Mouse (Mus musculus): ENCODE results near the gene Gm49396. TPM values are rescaled to one million over a fixed set of nuclear protein-coding genes. Genes with fewer than 3 reads are reported as not detected.

The Gm49396 gene
- polyA plus RNA-seq, 1 experiment = 1.9 TPM

- 0 out of 2 replicates have a peak, but pooled peaks cover 4% of the 10 kb centered on the region for H3K9me3 ChIP-seq (replicated peaks; ENCODE audit: control insufficient read depth, insufficient read depth, low read length, poor library complexity, severe bottlenecking)
- no peak overlapping the region for H3K4me3 ChIP-seq (ENCODE audit: low read depth, low read length)
- no peaks in the 10 kb centered on the region for H3K36me3 ChIP-seq (ENCODE audit: control insufficient read depth, insufficient read depth, low read length, poor library complexity, severe bottlenecking)
- H3K4me1 ChIP-seq (ENCODE audit: control insufficient read depth, insufficient read depth, low read length) = no peaks in the 10 kb centered on the region
- H3K27me3 ChIP-seq (ENCODE audit: control insufficient read depth, insufficient read depth, low read length, poor library complexity, severe bottlenecking) = peaks cover 4% of the 10 kb centered on the region; the same call in 1 of the 2 replicates
- no peak overlapping the region for H3K9ac ChIP-seq (ENCODE audit: low read depth, poor library complexity, severe bottlenecking)
- H3K27ac ChIP-seq (ENCODE audit: insufficient read depth, low read length) = no peak overlapping the region
- TF ChIP-seq EP300 (IDR thresholded peaks at IDR 0.05; ENCODE audit: insufficient read depth, low read depth, low read length) (no peak), CTCF (IDR thresholded peaks at IDR 0.05; ENCODE audit: low read depth, low read length) (no peak), POLR2A (IDR thresholded peaks at IDR 0.05; ENCODE audit: insufficient read depth, low read length) (no peak)
These were observed 30.2 kb upstream of the Gm49396 start for GRCm38 (mm10) chr7:30532931-30533330.

- H3K36me3 ChIP-seq (ENCODE audit: control insufficient read depth, insufficient read depth, low read length, poor library complexity, severe bottlenecking) = no peaks in the 10 kb centered on the region
- peak overlapping the region; percentile 62 for H3K9ac ChIP-seq (ENCODE audit: low read depth, poor library complexity, severe bottlenecking)
- no peaks in the 10 kb centered on the region for H3K4me1 ChIP-seq (ENCODE audit: control insufficient read depth, insufficient read depth, low read length)
- TF ChIP-seq CTCF (IDR thresholded peaks at IDR 0.05; ENCODE audit: low read depth, low read length) (no peak), POLR2A (IDR thresholded peaks at IDR 0.05; ENCODE audit: insufficient read depth, low read length) (no peak), EP300 (IDR thresholded peaks at IDR 0.05; ENCODE audit: insufficient read depth, low read depth, low read length) (no peak)
- 0 out of 2 replicates have a peak, but pooled peaks cover 4% of the 10 kb centered on the region for H3K9me3 ChIP-seq (replicated peaks; ENCODE audit: control insufficient read depth, insufficient read depth, low read length, poor library complexity, severe bottlenecking)
- H3K27ac ChIP-seq (ENCODE audit: insufficient read depth, low read length) = no peak overlapping the region
- peaks cover 4% of the 10 kb centered on the region; the same call in 1 of the 2 replicates for H3K27me3 ChIP-seq (ENCODE audit: control insufficient read depth, insufficient read depth, low read length, poor library complexity, severe bottlenecking)
- peak overlapping the region; percentile 80 for H3K4me3 ChIP-seq (ENCODE audit: low read depth, low read length)
These were observed 29.1 kb upstream of the Gm49396 start for GRCm38 (mm10) chr7:30533941-30534632.

GRCm38 (mm10) chr7:30534633-30535577, 28.2 kb upstream of the Gm49396 start, which contains the start of gene Arhgap33:
TSS of gene Arhgap33 (minus strand) at chr7:30535060.
- Histone ChIP-seq H3K27ac (ENCODE audit: insufficient read depth, low read length) (no peak within 1 kb of the TSS), H3K4me3 (ENCODE audit: low read depth, low read length) (peak within 1 kb of the TSS; percentile 80), H3K9ac (ENCODE audit: low read depth, poor library complexity, severe bottlenecking) (peak within 1 kb of the TSS; percentile 62), H3K36me3 (ENCODE audit: control insufficient read depth, insufficient read depth, low read length, poor library complexity, severe bottlenecking) (no peaks in the 10 kb centered on the region), H3K4me1 (ENCODE audit: control insufficient read depth, insufficient read depth, low read length) (no peaks in the 10 kb centered on the region), H3K27me3 (ENCODE audit: control insufficient read depth, insufficient read depth, low read length, poor library complexity, severe bottlenecking) (peaks cover 4% of the 10 kb centered on the region; the same call in 1 of the 2 replicates), H3K9me3 (replicated peaks; ENCODE audit: control insufficient read depth, insufficient read depth, low read length, poor library complexity, severe bottlenecking) (0 out of 2 replicates have a peak, but pooled peaks cover 4% of the 10 kb centered on the region)
- TF ChIP-seq POLR2A (IDR thresholded peaks at IDR 0.05; ENCODE audit: insufficient read depth, low read length) (no peak), CTCF (IDR thresholded peaks at IDR 0.05; ENCODE audit: low read depth, low read length) (no peak), EP300 (IDR thresholded peaks at IDR 0.05; ENCODE audit: insufficient read depth, low read depth, low read length) (no peak)

GRCm38 (mm10) chr7:30540572-30540971, 22.6 kb upstream of the Gm49396 start:
- no peaks in the 10 kb centered on the region for H3K27me3 ChIP-seq (ENCODE audit: control insufficient read depth, insufficient read depth, low read length, poor library complexity, severe bottlenecking)
- no peaks in the 10 kb centered on the region for H3K9me3 ChIP-seq (replicated peaks; ENCODE audit: control insufficient read depth, insufficient read depth, low read length, poor library complexity, severe bottlenecking)
- TF ChIP-seq EP300 (IDR thresholded peaks at IDR 0.05; ENCODE audit: insufficient read depth, low read depth, low read length) (no peak), POLR2A (IDR thresholded peaks at IDR 0.05; ENCODE audit: insufficient read depth, low read length) (no peak), CTCF (IDR thresholded peaks at IDR 0.05; ENCODE audit: low read depth, low read length) (no peak)
- no peak overlapping the region for H3K27ac ChIP-seq (ENCODE audit: insufficient read depth, low read length)
- no peaks in the 10 kb centered on the region for H3K36me3 ChIP-seq (ENCODE audit: control insufficient read depth, insufficient read depth, low read length, poor library complexity, severe bottlenecking)
- H3K4me3 ChIP-seq (ENCODE audit: low read depth, low read length) = no peak overlapping the region
- peaks cover 2% of the 10 kb centered on the region for H3K4me1 ChIP-seq (ENCODE audit: control insufficient read depth, insufficient read depth, low read length)
- 0 out of 2 replicates have a peak overlapping the region, but pooled peaks have one; percentile 6 for H3K9ac ChIP-seq (ENCODE audit: low read depth, poor library complexity, severe bottlenecking)

- H3K9me3 ChIP-seq (replicated peaks; ENCODE audit: control insufficient read depth, insufficient read depth, low read length, poor library complexity, severe bottlenecking) = no peaks in the 10 kb centered on the region
- H3K27me3 ChIP-seq (ENCODE audit: control insufficient read depth, insufficient read depth, low read length, poor library complexity, severe bottlenecking) = no peaks in the 10 kb centered on the region
- H3K27ac ChIP-seq (ENCODE audit: insufficient read depth, low read length) = no peak overlapping the region
- H3K36me3 ChIP-seq (ENCODE audit: control insufficient read depth, insufficient read depth, low read length, poor library complexity, severe bottlenecking) = no peaks in the 10 kb centered on the region; the same call in none of the 2 replicates
- H3K4me3 ChIP-seq (ENCODE audit: low read depth, low read length) = no peak overlapping the region
- no peak for TF ChIP-seq EP300 (IDR thresholded peaks at IDR 0.05; ENCODE audit: insufficient read depth, low read depth, low read length)
- no peak for TF ChIP-seq CTCF (IDR thresholded peaks at IDR 0.05; ENCODE audit: low read depth, low read length)
- no peak for TF ChIP-seq POLR2A (IDR thresholded peaks at IDR 0.05; ENCODE audit: insufficient read depth, low read length)
- no peak overlapping the region for H3K9ac ChIP-seq (ENCODE audit: low read depth, poor library complexity, severe bottlenecking)
- H3K4me1 ChIP-seq (ENCODE audit: control insufficient read depth, insufficient read depth, low read length) = peaks cover 2% of the 10 kb centered on the region
These were observed 18.8 kb upstream of the Gm49396 start for GRCm38 (mm10) chr7:30544327-30544726.

All from ES-Bruce4 (cell line).